Mouse (Mus musculus) layer of hippocampus, adult 18-20 months (tissue): ENCODE data around the gene Etnppl. TPM values are rescaled to one million over a fixed set of nuclear protein-coding genes. Genes with fewer than 3 reads are reported as not detected.

Experiments
- DNase-seq, 2 experiments: peaks; one replicate each; pipeline ENCODE4 v3.0.0; 2022; ENCODE audit warnings: low spot score in 2 of 2
- total RNA-seq, 2 experiments: library from RNA; stranded (reverse); gene quantifications; 2 replicates each; pipeline ENCODE4 v1.2.3; 2021

The Etnppl gene
- total RNA-seq, 2 experiments from 2014 or later: 11.8 to 13.8 TPM

- DNase-seq: no peak
Observed at GRCm38 (mm10) chr3:130671291-130671690, 54.0 kb downstream of the Etnppl start.

- no peak for DNase-seq
Observed at GRCm38 (mm10) chr3:130677671-130678460, 60.6 kb downstream of the Etnppl start.

DNA sequence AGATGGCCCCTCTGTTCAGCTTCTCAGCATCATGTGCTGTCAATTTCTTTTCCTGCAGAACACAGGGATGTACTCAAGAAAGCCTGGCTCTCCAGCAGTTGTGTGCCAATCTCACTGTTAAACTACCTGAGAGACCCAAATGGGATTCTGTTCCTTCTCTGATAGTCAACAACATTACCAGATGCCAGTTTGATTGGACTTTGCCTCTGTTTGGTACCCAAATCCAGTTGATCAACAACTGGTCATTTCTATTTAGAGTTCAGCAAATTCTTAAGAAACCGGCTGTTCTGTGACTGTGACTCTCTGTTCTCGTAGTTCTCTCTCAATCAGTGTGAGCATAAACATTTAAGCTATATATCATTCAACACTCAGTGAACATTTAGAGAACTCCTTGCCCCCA lies 64.0 kb downstream of the Etnppl start:
- no peak for DNase-seq

- no peak for DNase-seq
Observed at GRCm38 (mm10) chr3:130682183-130682582, 64.9 kb downstream of the Etnppl start.

DNA sequence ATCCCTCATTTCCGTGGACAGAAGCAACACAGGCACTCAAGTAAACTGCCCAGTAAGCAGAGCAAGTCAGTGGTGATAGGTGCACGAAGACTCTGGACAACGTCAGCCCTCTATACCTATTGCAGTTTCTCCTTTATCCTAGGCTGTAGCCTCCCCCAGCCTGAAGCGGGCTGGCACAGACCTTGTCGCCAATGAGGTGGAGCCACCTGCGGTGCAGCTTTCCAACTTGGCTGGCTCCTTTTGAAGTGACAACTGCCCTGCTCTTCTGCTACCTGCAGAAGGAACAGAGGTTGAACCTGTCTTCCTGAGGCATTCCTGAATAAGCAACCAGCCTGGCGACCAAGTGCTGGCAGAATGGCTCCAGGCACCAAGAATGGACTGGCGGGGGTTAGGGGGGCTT lies 66.6 kb downstream of the Etnppl start:
- no peak for DNase-seq

- DNase-seq: no peak
Observed at GRCm38 (mm10) chr3:130684276-130685013, 67.2 kb downstream of the Etnppl start.

DNA sequence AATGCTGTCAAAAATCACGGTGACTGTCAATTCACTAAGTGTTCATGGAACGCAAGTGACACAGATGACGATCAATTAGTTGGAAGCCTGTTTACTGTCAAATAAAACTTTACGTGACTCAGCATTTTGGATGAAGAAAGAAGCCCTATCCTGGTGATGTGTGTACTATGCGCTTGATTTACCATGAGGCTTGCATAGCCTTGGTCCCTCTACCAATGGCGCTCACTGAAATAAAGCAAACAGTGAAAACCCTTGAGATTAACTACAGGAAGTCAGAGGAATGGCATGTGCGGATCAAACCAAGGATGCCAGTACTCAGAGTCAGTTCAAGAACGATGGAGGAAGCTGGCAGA lies 67.7 kb downstream of the Etnppl start:
- no peak for DNase-seq

DNA sequence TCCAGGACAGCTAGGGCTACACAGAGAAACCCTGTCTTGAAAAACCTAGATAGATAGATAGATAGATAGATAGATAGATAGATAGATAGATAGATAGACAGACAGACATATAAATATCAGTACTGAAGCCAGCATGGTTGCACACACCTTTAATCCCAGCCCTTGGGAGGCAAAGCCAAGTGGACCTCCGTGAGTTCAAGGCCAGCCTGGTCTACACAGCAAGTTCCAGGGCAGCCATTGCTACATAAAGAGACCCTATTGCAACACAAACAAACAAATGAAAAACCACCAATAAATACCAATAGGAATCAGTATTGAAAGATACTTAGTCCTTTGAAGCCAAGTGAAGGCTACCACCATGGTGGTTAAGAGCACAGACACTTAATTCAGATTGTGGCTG lies 69.8 kb downstream of the Etnppl start:
- DNase-seq: no peak

Other genes starting within 250 kb of the Etnppl start
- 10 to 100 TPM; 56.3 to 61.5 TPM for gene Ostc, start 92.0 kb downstream of the Etnppl start, total RNA-seq
- gene Rpl34, start 113.0 kb downstream of the Etnppl start, total RNA-seq: 100 to 1,000 TPM; 350 to 366 TPM